Mouse (Mus musculus) hindbrain, embryonic 15.5 days (tissue): Measurements from ENCODE around the gene Rec8. TPM values are rescaled to one million over a fixed set of nuclear protein-coding genes. Genes with fewer than 3 reads are reported as not detected.

Experiments used
- ATAC-seq: fragments of 200-750 bp; cut with Nextera tagmentation; 2 replicates; pipeline ENCODE4 v1.8.0; 2017; ENCODE audit warnings: low read depth, moderate number of reproducible peaks, moderate TSS enrichment; ENCODE audit not compliant: low FRiP score
- H3K27ac ChIP-seq: fragments of 300-500 bp; sonication (generic); replicated peaks from 2 replicates; pipeline ENCODE4 v1.5.1; 2015; ENCODE audit warnings: mild to moderate bottlenecking, inconsistent platforms
- H3K27me3 ChIP-seq: fragments of 300-500 bp; sonication (generic); 2 replicates; pipeline ENCODE4 v1.6.1; 2015; ENCODE audit warnings: control low read depth, inconsistent platforms
- H3K36me3 ChIP-seq: fragments of 300-500 bp; sonication (generic); 2 replicates; pipeline ENCODE4 v1.6.1; 2015; ENCODE audit warnings: control low read depth, inconsistent platforms
- H3K4me1 ChIP-seq: fragments of 300-500 bp; sonication (generic); replicated peaks from 2 replicates; pipeline ENCODE4 v1.6.1; 2015; ENCODE audit warnings: control low read depth, inconsistent platforms
- H3K4me2 ChIP-seq: fragments of 300-500 bp; sonication (generic); 2 replicates; pipeline ENCODE4 v1.6.1; 2015; ENCODE audit warnings: moderate library complexity, mild to moderate bottlenecking, inconsistent platforms
- H3K4me3 ChIP-seq: fragments of 300-500 bp; sonication (generic); 2 replicates; pipeline ENCODE4 v1.5.1; 2015; ENCODE audit warnings: mild to moderate bottlenecking, inconsistent platforms
- H3K9ac ChIP-seq: fragments of 300-500 bp; sonication (generic); 2 replicates; pipeline ENCODE4 v1.6.1; 2015; ENCODE audit warnings: inconsistent platforms
- H3K9me3 ChIP-seq: fragments of 300-500 bp; sonication (generic); 2 replicates; pipeline ENCODE4 v1.6.1; 2016; ENCODE audit warnings: control low read depth, inconsistent platforms
- WGBS: fragments of 180-500 bp; shearing (Covaris S2); methylation state at CpG from one replicate; pipeline ENCODE4 v1.1.7; 2015; 5-methylcytosine and 5-hydroxymethylcytosine counted together
- polyA plus RNA-seq: library from polyadenylated mRNA; unstranded; fragments of >200 nt; fragmentation: Nextera tagmentation; extraction: Ambion mirVana; gene quantifications from 2 replicates; pipeline ENCODE4 v1.2.1, GENCODE M21; 2015

The Rec8 gene
- polyA plus RNA-seq, 1 experiment from 2014 or later = 17.8 TPM

DNA sequence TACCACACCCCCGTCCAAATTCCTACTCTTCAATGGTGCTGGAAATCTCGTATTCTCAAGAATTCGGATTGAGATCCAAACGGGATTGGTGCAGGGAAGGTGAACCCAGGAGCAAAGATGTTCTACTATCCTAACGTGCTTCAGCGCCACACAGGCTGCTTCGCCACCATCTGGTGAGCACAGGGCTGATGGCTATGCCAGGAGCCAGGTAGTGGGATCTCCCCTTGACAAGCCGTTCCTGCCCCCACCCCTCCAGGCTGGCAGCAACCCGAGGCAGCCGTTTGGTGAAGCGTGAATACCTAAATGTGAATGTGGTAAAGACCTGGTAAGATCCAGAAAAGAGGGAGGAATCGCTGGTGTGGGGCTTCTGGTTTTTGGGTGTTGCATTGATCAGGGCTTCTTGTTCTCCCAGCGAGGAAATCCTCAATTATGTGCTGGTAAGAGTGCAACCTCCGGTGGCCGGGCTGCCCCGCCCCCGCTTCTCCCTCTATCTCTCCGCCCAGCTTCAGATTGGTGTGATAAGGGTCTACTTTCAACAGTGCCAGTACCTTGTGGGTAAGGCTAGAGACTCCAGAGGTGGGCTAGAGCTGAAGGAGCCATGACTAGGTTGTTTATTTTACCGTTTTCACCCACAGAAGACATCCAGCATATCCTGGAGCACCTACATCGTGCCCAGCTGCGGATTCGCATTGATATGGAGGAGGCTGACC, 804 bp downstream of the Rec8 start:
- ATAC-seq = peak; percentile 29; the same call in 1 of the 2 replicates

DNA sequence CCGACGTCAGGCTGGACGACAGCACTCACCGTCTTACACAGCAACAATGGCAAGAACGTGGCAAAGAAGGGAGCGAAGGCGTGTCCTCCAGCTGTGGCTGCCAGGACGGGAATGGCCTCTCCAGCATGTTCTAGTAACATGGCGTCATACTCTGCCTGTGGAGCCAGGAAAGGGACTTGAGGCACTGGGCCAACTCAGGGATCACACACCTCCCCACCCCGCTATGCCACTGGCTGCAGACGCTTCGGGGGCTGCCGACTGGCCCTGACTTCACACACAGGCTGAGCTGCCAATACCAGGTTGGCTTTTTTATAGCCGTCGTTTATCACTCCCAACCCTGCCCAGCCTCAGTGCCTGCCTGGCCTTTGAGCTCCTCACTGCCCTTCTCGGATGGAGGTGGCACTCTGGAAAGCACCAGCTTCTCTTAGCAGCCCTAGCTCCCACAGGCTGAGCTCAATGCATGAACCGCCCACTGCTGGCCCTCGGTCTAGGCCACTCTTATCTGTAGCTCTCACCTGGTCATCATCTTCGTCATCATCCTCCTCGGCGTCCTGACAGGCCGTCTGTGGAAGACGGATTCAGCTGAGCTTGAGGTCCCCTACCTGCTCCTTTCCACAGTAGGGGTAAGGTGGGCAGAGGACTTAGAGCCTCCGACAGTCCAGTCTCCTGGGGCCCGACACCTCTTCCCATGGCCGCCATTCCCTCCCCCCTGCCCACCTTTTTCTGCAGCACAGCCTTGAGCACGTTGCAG, 10.4 kb downstream of the Rec8 start:
- ATAC-seq = no peak
- Histone ChIP-seq H3K4me2 (no peak overlapping the region), H3K4me1 (no peaks in the 10 kb centered on the region), H3K4me3 (no peak overlapping the region), H3K27ac (no peak overlapping the region), H3K9ac (no peak overlapping the region), H3K36me3 (peaks cover 82% of the 10 kb centered on the region), H3K27me3 (no peaks in the 10 kb centered on the region), H3K9me3 (no peaks in the 10 kb centered on the region)
- 91% methylated on average over 27 of the region's 27 CpGs for WGBS

More for the DNA sequence above, 804 bp downstream of the Rec8 start:
- Histone ChIP-seq H3K4me3 (peak overlapping the region; percentile 30), H3K27me3 (no peaks in the 10 kb centered on the region), H3K4me2 (peak overlapping the region; percentile 42), H3K4me1 (no peaks in the 10 kb centered on the region), H3K9me3 (no peaks in the 10 kb centered on the region), H3K9ac (peak overlapping the region; percentile 20; the same call in 1 of the 2 replicates), H3K36me3 (no peaks in the 10 kb centered on the region), H3K27ac (peak overlapping the region; percentile 39; the same call in 1 of the 2 replicates)
- WGBS = 53% methylated on average over 22 of the region's 22 CpGs

DNA sequence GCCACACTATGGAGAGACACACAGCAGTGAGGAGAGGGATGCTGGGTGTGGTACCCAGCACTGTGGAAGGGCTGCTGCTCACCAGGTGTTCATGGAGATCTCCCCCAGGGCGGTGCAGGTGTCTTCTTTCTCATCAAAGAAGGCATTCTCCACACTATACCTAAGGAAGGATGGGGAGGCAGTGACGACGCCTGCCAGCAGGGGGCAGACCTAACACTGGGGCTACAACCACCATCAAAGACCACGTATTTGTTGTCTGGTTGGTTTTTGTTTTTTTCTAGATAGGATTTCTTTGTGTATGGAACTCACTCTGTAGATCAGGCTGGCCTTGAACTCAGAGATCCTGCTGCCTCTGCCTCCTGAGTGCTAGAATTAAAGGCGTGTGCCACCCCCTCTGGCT, 11.5 kb downstream of the Rec8 start:
- 48% methylated on average over 5 of the region's 5 CpGs for WGBS
- ATAC-seq = no peak

DNA sequence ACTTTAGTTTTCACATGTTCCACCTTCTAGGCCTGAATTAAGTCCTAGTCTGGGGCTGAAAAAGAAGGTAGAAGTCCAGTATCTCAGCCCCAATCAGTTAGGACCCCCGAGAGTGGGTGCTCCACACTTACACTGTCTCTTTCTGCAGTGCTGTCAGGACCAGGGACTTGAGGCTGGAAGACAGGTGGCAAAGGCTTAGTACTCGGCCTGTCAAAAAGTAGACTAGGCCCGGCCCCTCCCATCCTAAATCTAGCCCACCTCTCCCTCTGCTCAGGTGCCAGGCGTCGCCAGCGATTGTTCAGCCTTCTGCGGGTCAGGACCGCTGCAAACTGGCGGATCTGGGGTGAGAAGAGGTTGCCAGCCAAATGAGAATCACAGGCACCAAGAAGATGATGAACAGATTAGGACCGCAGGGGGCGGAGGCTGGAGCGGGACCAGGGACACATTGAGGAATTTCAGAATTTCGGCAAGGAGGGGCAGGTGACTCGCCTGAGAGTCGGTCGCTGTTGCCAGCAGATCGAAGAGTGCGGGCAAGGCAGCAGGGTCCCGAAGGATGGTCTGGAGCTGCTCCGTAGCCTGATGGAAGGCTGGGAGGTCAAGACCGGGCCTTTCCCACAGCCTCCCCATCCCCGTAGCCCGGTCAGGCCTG, 17.2 kb downstream of the Rec8 start:
- no peaks in the 10 kb centered on the region for H3K9me3 ChIP-seq
- ATAC-seq = peak; percentile 78
- WGBS = 5% methylated on average over 23 of the region's 23 CpGs

More for the DNA sequence above, 11.5 kb downstream of the Rec8 start:
- no peak overlapping the region for H3K4me2 ChIP-seq
- H3K27ac ChIP-seq = no peak overlapping the region
- H3K9ac ChIP-seq = no peak overlapping the region
- no peak overlapping the region for H3K4me3 ChIP-seq
- H3K36me3 ChIP-seq = peaks cover 90% of the 10 kb centered on the region
- H3K27me3 ChIP-seq = no peaks in the 10 kb centered on the region
- H3K4me1 ChIP-seq = peaks cover 5% of the 10 kb centered on the region
- no peaks in the 10 kb centered on the region for H3K9me3 ChIP-seq

GRCm38 (mm10) chr14:55635523-55636007, 17.7 kb downstream of the Rec8 start, which contains the start of gene Ipo4:
Gene Ipo4 (minus strand): TSS chr14:55635957.
- H3K27me3 ChIP-seq = no peaks in the 10 kb centered on the region
- WGBS = 2% methylated on average over 33 of the region's 33 CpGs
- peak within 1 kb of the TSS; percentile 85 for H3K4me3 ChIP-seq
- H3K27ac ChIP-seq = peak within 1 kb of the TSS; percentile 84
- no peaks in the 10 kb centered on the region for H3K9me3 ChIP-seq
- ATAC-seq = peak; percentile 89
- H3K36me3 ChIP-seq = peaks cover 70% of the 10 kb centered on the region
- H3K4me1 ChIP-seq = peaks cover 25% of the 10 kb centered on the region
- peak within 1 kb of the TSS; percentile 90 for H3K9ac ChIP-seq
- peak within 1 kb of the TSS; percentile 95 for H3K4me2 ChIP-seq

More for the DNA sequence above, 17.2 kb downstream of the Rec8 start:
- Histone ChIP-seq H3K4me1 (peaks cover 25% of the 10 kb centered on the region), H3K27ac (peak overlapping the region; percentile 84), H3K9ac (peak overlapping the region; percentile 90), H3K4me3 (peak overlapping the region; percentile 85), H3K36me3 (peaks cover 69% of the 10 kb centered on the region), H3K4me2 (peak overlapping the region; percentile 95), H3K27me3 (no peaks in the 10 kb centered on the region)

GRCm38 (mm10) chr14:55637795-55638194, 20.0 kb downstream of the Rec8 start, which contains the start of gene Gm49378:
Gene Gm49378 (minus strand): TSS chr14:55637895.
- Histone ChIP-seq H3K4me1 (peaks cover 37% of the 10 kb centered on the region), H3K4me2 (no peak within 1 kb of the TSS), H3K27ac (no peak within 1 kb of the TSS), H3K27me3 (no peaks in the 10 kb centered on the region), H3K9me3 (no peaks in the 10 kb centered on the region), H3K9ac (no peak within 1 kb of the TSS), H3K36me3 (peaks cover 47% of the 10 kb centered on the region), H3K4me3 (no peak within 1 kb of the TSS)
- ATAC-seq = no peak
- 93% methylated on average over 9 of the region's 9 CpGs for WGBS

- Histone ChIP-seq H3K9me3 (no peaks in the 10 kb centered on the region), H3K4me1 (peaks cover 35% of the 10 kb centered on the region), H3K4me3 (no peak overlapping the region), H3K36me3 (peaks cover 35% of the 10 kb centered on the region), H3K4me2 (no peak overlapping the region), H3K27ac (no peak overlapping the region), H3K9ac (no peak overlapping the region), H3K27me3 (no peaks in the 10 kb centered on the region)
- ATAC-seq = no peak
- 96% methylated on average over 14 of the region's 14 CpGs for WGBS
Observed at GRCm38 (mm10) chr14:55640816-55641215, 23.0 kb downstream of the Rec8 start.

DNA sequence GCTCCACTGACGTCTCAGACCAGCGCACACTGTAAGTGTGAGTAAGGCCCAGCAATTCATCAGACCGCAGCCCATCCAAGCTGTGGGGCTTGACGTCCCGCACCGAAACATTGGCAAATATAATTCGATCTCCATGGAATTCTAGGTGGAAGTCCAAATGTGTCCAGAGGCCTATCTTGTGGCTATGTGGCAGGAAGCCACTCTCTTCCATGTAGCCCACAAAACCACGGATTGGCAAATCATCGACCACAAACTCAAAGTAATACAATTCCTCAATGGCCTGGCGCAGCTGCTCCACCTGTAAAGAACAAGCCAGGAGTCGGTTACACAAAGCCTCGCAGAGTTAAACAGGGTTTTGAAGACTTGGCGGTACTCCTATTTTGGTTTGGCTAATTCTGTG, 23.5 kb downstream of the Rec8 start:
- H3K4me3 ChIP-seq = no peak overlapping the region
- peaks cover 31% of the 10 kb centered on the region for H3K4me1 ChIP-seq
- no peak for ATAC-seq
- peaks cover 35% of the 10 kb centered on the region for H3K36me3 ChIP-seq
- no peak overlapping the region for H3K4me2 ChIP-seq
- no peak overlapping the region for H3K27ac ChIP-seq
- 96% methylated on average over 13 of the region's 13 CpGs for WGBS
- no peaks in the 10 kb centered on the region for H3K9me3 ChIP-seq
- H3K9ac ChIP-seq = no peak overlapping the region
- no peaks in the 10 kb centered on the region for H3K27me3 ChIP-seq

- peak; percentile 17; the same call in 1 of the 2 replicates for ATAC-seq
- peak overlapping the region; percentile 81 for H3K4me2 ChIP-seq
- peaks cover 26% of the 10 kb centered on the region for H3K36me3 ChIP-seq
- peak overlapping the region; percentile 92 for H3K9ac ChIP-seq
- 21% methylated on average over 8 of the region's 8 CpGs for WGBS
- H3K27me3 ChIP-seq = no peaks in the 10 kb centered on the region
- peaks cover 28% of the 10 kb centered on the region for H3K4me1 ChIP-seq
- H3K9me3 ChIP-seq = no peaks in the 10 kb centered on the region
- peak overlapping the region; percentile 97 for H3K27ac ChIP-seq
- peak overlapping the region; percentile 82 for H3K4me3 ChIP-seq
Observed at GRCm38 (mm10) chr14:55642679-55643059, 24.8 kb downstream of the Rec8 start.

DNA sequence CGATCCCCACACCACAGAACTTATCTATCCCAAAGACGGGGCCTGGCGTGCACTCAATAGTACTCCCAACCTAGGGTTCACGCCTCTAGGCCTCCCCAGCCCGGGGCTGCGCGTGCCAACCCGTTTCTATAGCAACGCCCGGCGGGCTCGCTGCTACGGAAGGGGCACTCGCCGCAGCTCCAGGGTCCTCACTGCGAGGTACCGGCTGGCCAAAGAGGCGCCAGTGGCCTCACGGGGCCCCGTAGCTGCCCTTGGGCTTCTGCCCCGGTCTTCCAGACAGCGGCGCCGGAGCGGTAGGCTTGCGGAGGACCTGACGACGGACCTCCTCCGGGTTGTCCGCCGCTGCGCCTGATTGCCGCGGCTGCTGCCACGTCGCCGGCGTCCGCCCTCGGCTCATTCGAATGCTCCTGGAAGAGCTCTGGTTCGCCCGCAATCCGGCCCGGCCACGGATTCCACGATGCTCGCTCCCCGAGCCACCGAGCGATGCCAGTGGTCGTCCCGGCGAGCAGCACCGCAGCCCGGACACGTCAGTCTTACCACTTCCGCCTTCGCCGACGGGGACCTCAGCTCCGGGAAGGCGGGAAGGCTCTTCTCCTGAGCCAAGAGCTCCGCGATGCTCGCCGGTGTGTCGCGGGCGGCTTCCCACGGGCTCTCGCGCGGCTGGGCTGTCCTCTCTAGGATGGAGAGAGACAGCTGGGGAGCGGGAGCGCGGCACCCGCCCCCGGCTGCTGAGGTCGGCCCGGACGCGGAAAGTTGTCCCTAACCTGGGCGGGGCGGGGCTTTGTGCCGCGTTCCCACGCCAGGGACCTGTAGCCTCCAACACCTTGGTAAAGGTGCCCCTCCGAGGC, 25.4 kb downstream of the Rec8 start, which contains the start of gene Tm9sf1:
TSS of gene Tm9sf1 (minus strand) at position 747 of the 848 bp plus-strand sequence.
- Histone ChIP-seq H3K36me3 (peaks cover 20% of the 10 kb centered on the region), H3K27me3 (no peaks in the 10 kb centered on the region), H3K27ac (peak within 1 kb of the TSS; percentile 97), H3K4me3 (peak within 1 kb of the TSS; percentile 82), H3K9ac (peak within 1 kb of the TSS; percentile 92), H3K4me2 (peak within 1 kb of the TSS; percentile 81), H3K9me3 (no peaks in the 10 kb centered on the region), H3K4me1 (peaks cover 28% of the 10 kb centered on the region)
- WGBS = under 1% methylated on average over 89 of the region's 89 CpGs
- peak; percentile 91 for ATAC-seq
